Mouse (Mus musculus) MEL (cell line): ENCODE data around the gene Gm20388.

Experiments used
- CTCF ChIP-seq, 3 experiments: IDR thresholded peaks in 2 of 3; conservative IDR thresholded peaks in 1 of 3; 2 replicates each; pipeline ENCODE4 v1.5.1; 2011 to 2012; ENCODE audit warnings: low read length in 3 of 3, low read depth in 2 of 3, mild to moderate bottlenecking in 2 of 3, improper control_type of control experiment in 1 of 3, inconsistent platforms in 1 of 3, mixed read lengths in 1 of 3, moderate library complexity in 1 of 3; ENCODE audit not compliant: control insufficient read depth in 1 of 3, insufficient read depth in 1 of 3, poor library complexity in 1 of 3, severe bottlenecking in 1 of 3
- E2F4 ChIP-seq: IDR thresholded peaks from 2 replicates; pipeline ENCODE4 v1.6.1; 2011; ENCODE audit warnings: low read depth, low read length, improper control_type of control experiment, borderline replicate concordance
- EP300 ChIP-seq, 2 experiments: IDR thresholded peaks; 2 replicates each; pipeline ENCODE4 v1.6.1; 2011; ENCODE audit warnings: improper control_type of control experiment in 2 of 2, low read length in 2 of 2, low read depth in 1 of 2, mild to moderate bottlenecking in 1 of 2
- ETS1 ChIP-seq: IDR thresholded peaks from 2 replicates; pipeline ENCODE4 v1.6.1; 2012; ENCODE audit warnings: low read depth, mild to moderate bottlenecking, inconsistent platforms, low read length, improper control_type of control experiment, moderate library complexity
- MEF2A ChIP-seq: IDR thresholded peaks from 2 replicates; pipeline ENCODE4 v1.6.1; 2014; ENCODE audit warnings: low read depth, mild to moderate bottlenecking, inconsistent platforms, low read length, improper control_type of control experiment; ENCODE audit not compliant: poor library complexity, insufficient replicate concordance, severe bottlenecking; ENCODE audit errors: extremely low read depth
- POLR2A ChIP-seq, 2 experiments: IDR thresholded peaks; 2 replicates each; pipeline ENCODE4 v1.6.1; 2011 to 2012; ENCODE audit warnings: low read length in 2 of 2, mild to moderate bottlenecking in 2 of 2, control low read depth in 1 of 2, improper control_type of control experiment in 1 of 2, low read depth in 1 of 2, moderate library complexity in 1 of 2; ENCODE audit not compliant: control insufficient read depth in 1 of 2, insufficient read depth in 1 of 2, poor library complexity in 1 of 2
- POLR2AphosphoS2 ChIP-seq: IDR thresholded peaks from 2 replicates; pipeline ENCODE4 v1.6.1; 2011; ENCODE audit warnings: low read length, improper control_type of control experiment
- POLR2AphosphoS5 ChIP-seq: IDR thresholded peaks from 2 replicates; pipeline ENCODE4 v1.6.1; 2012; ENCODE audit warnings: low read depth, borderline replicate concordance, mild to moderate bottlenecking, inconsistent platforms, low read length, moderate library complexity, mixed read lengths
- ZKSCAN1 ChIP-seq: IDR thresholded peaks from 2 replicates; pipeline ENCODE4 v1.6.1; 2012; ENCODE audit warnings: low read depth, mild to moderate bottlenecking, inconsistent platforms, low read length, improper control_type of control experiment, moderate library complexity
- ZMIZ1 ChIP-seq: IDR thresholded peaks from 2 replicates; pipeline ENCODE4 v1.6.1; 2012; ENCODE audit warnings: low read depth, mild to moderate bottlenecking, inconsistent platforms, low read length, improper control_type of control experiment, moderate library complexity

- no peak for TF ChIP-seq EP300 (IDR thresholded peaks at IDR 0.05; ENCODE audit: low read depth in 1 of 2, low read length in 2 of 2)
- TF ChIP-seq POLR2A (IDR thresholded peaks at IDR 0.05; ENCODE audit: control insufficient read depth in 1 of 2, insufficient read depth in 1 of 2, low read depth in 1 of 2, low read length in 2 of 2, poor library complexity in 1 of 2), result no peak
- no peak for TF ChIP-seq MEF2A
- no peak for TF ChIP-seq POLR2AphosphoS5
- TF ChIP-seq E2F4, result no peak
- TF ChIP-seq ZKSCAN1, result no peak
- no peak for TF ChIP-seq ETS1
- no peak for TF ChIP-seq ZMIZ1
- TF ChIP-seq CTCF (IDR thresholded peaks at IDR 0.05 in 2 of 3, conservative IDR thresholded peaks at IDR 0.05 in 1 of 3; ENCODE audit: control insufficient read depth in 1 of 3, insufficient read depth in 1 of 3, low read depth in 2 of 3, low read length in 3 of 3, poor library complexity in 1 of 3, severe bottlenecking in 1 of 3), result no peak
- no peak for TF ChIP-seq POLR2AphosphoS2
Observed at GRCm38 (mm10) chr8:123898576-123898975, 3987.9 kb downstream of the Gm20388 start.
